In genomic region chr11:56195316-56195715, GRCm38 (mm10) we compare ENCODE assay signal across 15 mouse cellular contexts.
"Had no signal": no experiment of that assay in that cellular context is flagged by ENCODE, and none has a peak within 500 bp of the region (broad histone marks: within the 10 kb centered on the region; RNA-seq: fewer than 3 reads in every experiment).

No protein-coding gene starts in this region.

- H3K27ac ChIP-seq: intestine, embryonic 15.5 days; limb, embryonic 10.5 days; liver, embryonic 15.5 days; macrophage; midbrain, embryonic 15.5 days; neural tube, embryonic 13.5 days had no signal

- H3K4me3 ChIP-seq: intestine, embryonic 15.5 days; limb, embryonic 10.5 days; liver, embryonic 15.5 days; megakaryocyte, embryonic 14.5 days; midbrain, embryonic 15.5 days; neural tube, embryonic 13.5 days had no signal

- DNase-seq: kidney, adult 18-20 months; kidney, postnatal 10 days; kidney, postnatal 4 days; lung, adult 2 months; lung, postnatal 14 days; retina, postnatal 1 day; right cerebral cortex, postnatal 25 days; thymus, postnatal 4 days had no signal
